Mouse (Mus musculus): Measurements from ENCODE around the gene Amer3. TPM values are rescaled to one million over a fixed set of nuclear protein-coding genes. Genes with fewer than 3 reads are reported as not detected.

Gene Amer3
- polyA plus RNA-seq, 1 experiment from 2014 or later: not detected

- no peak overlapping the region for H3K4me3 ChIP-seq
- no peaks in the 10 kb centered on the region for H3K36me3 ChIP-seq
- H3K27me3 ChIP-seq (replicated peaks): no peaks in the 10 kb centered on the region
- H3K4me1 ChIP-seq: no peaks in the 10 kb centered on the region
- no peak overlapping the region for H3K27ac ChIP-seq (replicated peaks)
- H3K9ac ChIP-seq: no peak overlapping the region
- H3K9me3 ChIP-seq: peaks cover 4% of the 10 kb centered on the region; the same call in 1 of the 2 replicates
- 91% methylated on average over 2 of the region's 2 CpGs for WGBS
- no peak overlapping the region for H3K4me2 ChIP-seq
- ATAC-seq (ENCODE audit: extremely low read depth, insufficient number of reproducible peaks, low FRiP score, low TSS enrichment): no peak
Observed at GRCm38 (mm10) chr1:34568120-34568519, 11.3 kb upstream of the Amer3 start.

GRCm38 (mm10) chr1:34569876-34570275 lies 9.6 kb upstream of the Amer3 start:
- no peak overlapping the region for H3K9ac ChIP-seq
- no peaks in the 10 kb centered on the region for H3K4me1 ChIP-seq
- no peaks in the 10 kb centered on the region for H3K27me3 ChIP-seq (replicated peaks)
- no peaks in the 10 kb centered on the region for H3K36me3 ChIP-seq
- peaks cover 4% of the 10 kb centered on the region; the same call in 1 of the 2 replicates for H3K9me3 ChIP-seq
- WGBS: 82% methylated on average over 2 of the region's 2 CpGs
- H3K27ac ChIP-seq (replicated peaks): no peak overlapping the region
- H3K4me2 ChIP-seq: no peak overlapping the region
- ATAC-seq (ENCODE audit: extremely low read depth, insufficient number of reproducible peaks, low FRiP score, low TSS enrichment): no peak
- no peak overlapping the region for H3K4me3 ChIP-seq

- no peak overlapping the region for H3K27ac ChIP-seq (replicated peaks)
- peaks cover 4% of the 10 kb centered on the region; the same call in 1 of the 2 replicates for H3K9me3 ChIP-seq
- H3K4me2 ChIP-seq: no peak overlapping the region
- no peaks in the 10 kb centered on the region for H3K27me3 ChIP-seq (replicated peaks)
- H3K9ac ChIP-seq: no peak overlapping the region
- H3K4me1 ChIP-seq: no peaks in the 10 kb centered on the region
- no peak overlapping the region for H3K4me3 ChIP-seq
- 68% methylated on average over 6 of the region's 6 CpGs for WGBS
- no peak for ATAC-seq (ENCODE audit: extremely low read depth, insufficient number of reproducible peaks, low FRiP score, low TSS enrichment)
- no peaks in the 10 kb centered on the region for H3K36me3 ChIP-seq
Observed at GRCm38 (mm10) chr1:34571431-34571830, 8.0 kb upstream of the Amer3 start.

- Histone ChIP-seq H3K27me3 (replicated peaks) (peaks cover 11% of the 10 kb centered on the region), H3K27ac (replicated peaks) (no peak overlapping the region), H3K4me1 (no peaks in the 10 kb centered on the region), H3K9me3 (no peaks in the 10 kb centered on the region), H3K4me3 (no peak overlapping the region), H3K36me3 (no peaks in the 10 kb centered on the region), H3K9ac (no peak overlapping the region), H3K4me2 (no peak overlapping the region)
- no peak for ATAC-seq (ENCODE audit: extremely low read depth, insufficient number of reproducible peaks, low FRiP score, low TSS enrichment)
- WGBS: 76% methylated on average over 6 of the region's 6 CpGs
Observed at GRCm38 (mm10) chr1:34573221-34573620, 6.2 kb upstream of the Amer3 start.

GRCm38 (mm10) chr1:34579782-34580356 lies 412 bp downstream of the Amer3 start:
- peak overlapping the region; percentile 84 for H3K4me2 ChIP-seq
- no peak overlapping the region for H3K27ac ChIP-seq (replicated peaks)
- H3K9me3 ChIP-seq: no peaks in the 10 kb centered on the region
- ATAC-seq (ENCODE audit: extremely low read depth, insufficient number of reproducible peaks, low FRiP score, low TSS enrichment): no peak
- peak overlapping the region; percentile 55 for H3K4me3 ChIP-seq
- H3K4me1 ChIP-seq: peaks cover 11% of the 10 kb centered on the region
- H3K27me3 ChIP-seq (replicated peaks): peaks cover 45% of the 10 kb centered on the region
- H3K36me3 ChIP-seq: no peaks in the 10 kb centered on the region
- H3K9ac ChIP-seq: no peak overlapping the region
- 2% methylated on average over 18 of the region's 18 CpGs for WGBS

- ATAC-seq (ENCODE audit: extremely low read depth, insufficient number of reproducible peaks, low FRiP score, low TSS enrichment): no peak
- Histone ChIP-seq H3K27ac (replicated peaks) (no peak overlapping the region), H3K4me3 (no peak overlapping the region), H3K4me2 (no peak overlapping the region), H3K4me1 (peaks cover 11% of the 10 kb centered on the region), H3K9me3 (no peaks in the 10 kb centered on the region), H3K27me3 (replicated peaks) (peaks cover 41% of the 10 kb centered on the region), H3K36me3 (no peaks in the 10 kb centered on the region), H3K9ac (no peak overlapping the region)
- WGBS: 74% methylated on average over 6 of the region's 6 CpGs
Observed at GRCm38 (mm10) chr1:34582218-34582617, 2.8 kb downstream of the Amer3 start.

GRCm38 (mm10) chr1:34583821-34584263 lies 4.4 kb downstream of the Amer3 start:
- Histone ChIP-seq H3K27me3 (replicated peaks) (peaks cover 28% of the 10 kb centered on the region), H3K27ac (replicated peaks) (no peak overlapping the region), H3K9ac (no peak overlapping the region), H3K4me3 (no peak overlapping the region), H3K9me3 (no peaks in the 10 kb centered on the region), H3K4me1 (peaks cover 10% of the 10 kb centered on the region), H3K4me2 (no peak overlapping the region), H3K36me3 (no peaks in the 10 kb centered on the region)
- no peak for ATAC-seq (ENCODE audit: extremely low read depth, insufficient number of reproducible peaks, low FRiP score, low TSS enrichment)
- WGBS: 33% methylated on average over 4 of the region's 4 CpGs

GRCm38 (mm10) chr1:34584736-34585135 lies 5.3 kb downstream of the Amer3 start:
- Histone ChIP-seq H3K9ac (no peak overlapping the region), H3K27me3 (replicated peaks) (peaks cover 21% of the 10 kb centered on the region), H3K4me1 (peaks cover 3% of the 10 kb centered on the region), H3K27ac (replicated peaks) (no peak overlapping the region), H3K9me3 (no peaks in the 10 kb centered on the region), H3K4me2 (no peak overlapping the region), H3K36me3 (no peaks in the 10 kb centered on the region), H3K4me3 (no peak overlapping the region)
- WGBS: 67% methylated on average over 4 of the region's 4 CpGs
- ATAC-seq (ENCODE audit: extremely low read depth, insufficient number of reproducible peaks, low FRiP score, low TSS enrichment): no peak

- Histone ChIP-seq H3K9ac (no peak overlapping the region), H3K9me3 (no peaks in the 10 kb centered on the region), H3K4me3 (no peak overlapping the region), H3K4me2 (no peak overlapping the region), H3K4me1 (no peaks in the 10 kb centered on the region), H3K27me3 (replicated peaks) (0 out of 2 replicates have a peak, but pooled peaks cover 4% of the 10 kb centered on the region), H3K36me3 (no peaks in the 10 kb centered on the region), H3K27ac (replicated peaks) (no peak overlapping the region)
- WGBS: 75% methylated on average over 22 of the region's 22 CpGs
- ATAC-seq (ENCODE audit: extremely low read depth, insufficient number of reproducible peaks, low FRiP score, low TSS enrichment): no peak
Observed at GRCm38 (mm10) chr1:34587298-34588096, 8.0 kb downstream of the Amer3 start.

- Histone ChIP-seq H3K27ac (replicated peaks) (no peak overlapping the region), H3K4me2 (no peak overlapping the region), H3K4me3 (no peak overlapping the region), H3K9me3 (no peaks in the 10 kb centered on the region), H3K9ac (no peak overlapping the region), H3K27me3 (replicated peaks) (no peaks in the 10 kb centered on the region), H3K36me3 (no peaks in the 10 kb centered on the region), H3K4me1 (no peaks in the 10 kb centered on the region)
- WGBS: 76% methylated on average over 15 of the region's 15 CpGs
- no peak for ATAC-seq (ENCODE audit: extremely low read depth, insufficient number of reproducible peaks, low FRiP score, low TSS enrichment)
Observed at GRCm38 (mm10) chr1:34600000-34600399, 20.5 kb downstream of the Amer3 start.

GRCm38 (mm10) chr1:34601323-34602047 lies 22.0 kb downstream of the Amer3 start:
- H3K4me3 ChIP-seq: no peak overlapping the region
- no peak overlapping the region for H3K9ac ChIP-seq
- H3K4me2 ChIP-seq: no peak overlapping the region
- no peaks in the 10 kb centered on the region for H3K27me3 ChIP-seq (replicated peaks)
- H3K4me1 ChIP-seq: no peaks in the 10 kb centered on the region
- no peak overlapping the region for H3K27ac ChIP-seq (replicated peaks)
- no peak for ATAC-seq (ENCODE audit: extremely low read depth, insufficient number of reproducible peaks, low FRiP score, low TSS enrichment)
- peaks cover 3% of the 10 kb centered on the region; the same call in 1 of the 2 replicates for H3K9me3 ChIP-seq
- no peaks in the 10 kb centered on the region for H3K36me3 ChIP-seq
- 69% methylated on average over 3 of the region's 3 CpGs for WGBS

Measured in heart, embryonic 13.5 days (tissue).